Mouse (Mus musculus) ES-Bruce4 (cell line): ENCODE measurements around the gene Sema4c. TPM values are rescaled to one million over a fixed set of nuclear protein-coding genes. Genes with fewer than 3 reads are reported as not detected.

Source experiments
- H3K27ac ChIP-seq: 2 replicates; pipeline ENCODE4 v1.5.1; 2012; ENCODE audit warnings: low read length, inconsistent platforms; ENCODE audit not compliant: insufficient read depth
- H3K27me3 ChIP-seq: 2 replicates; pipeline ENCODE4 v1.6.1; 2012; ENCODE audit warnings: mild to moderate bottlenecking, low read length, inconsistent platforms; ENCODE audit not compliant: control insufficient read depth, poor library complexity, insufficient read depth, severe bottlenecking
- H3K36me3 ChIP-seq: 2 replicates; pipeline ENCODE4 v1.6.1; 2012; ENCODE audit warnings: inconsistent platforms, mild to moderate bottlenecking, low read length, moderate library complexity; ENCODE audit not compliant: control insufficient read depth, poor library complexity, insufficient read depth, severe bottlenecking
- H3K4me1 ChIP-seq: one replicate; pipeline ENCODE4 v1.8.1; 2011; ENCODE audit warnings: low read length; ENCODE audit not compliant: control insufficient read depth, insufficient read depth
- H3K4me3 ChIP-seq: 2 replicates; pipeline ENCODE4 v1.5.1; 2011; ENCODE audit warnings: low read depth, mild to moderate bottlenecking, low read length
- H3K9ac ChIP-seq: 2 replicates; pipeline ENCODE4 v1.6.1; 2012; ENCODE audit warnings: low read depth, mild to moderate bottlenecking, inconsistent platforms; ENCODE audit not compliant: poor library complexity, severe bottlenecking
- H3K9me3 ChIP-seq: replicated peaks from 2 replicates; pipeline ENCODE4 v1.6.1; 2012; ENCODE audit warnings: mild to moderate bottlenecking, low read length, inconsistent platforms; ENCODE audit not compliant: control insufficient read depth, poor library complexity, insufficient read depth, severe bottlenecking
- CTCF ChIP-seq: IDR thresholded peaks from one replicate; pipeline ENCODE4 v1.8.1; 2011; ENCODE audit warnings: low read depth, low read length
- EP300 ChIP-seq: IDR thresholded peaks from 2 replicates; pipeline ENCODE4 v1.6.1; 2011; ENCODE audit warnings: low read depth, low read length; ENCODE audit not compliant: insufficient read depth
- POLR2A ChIP-seq: IDR thresholded peaks from one replicate; pipeline ENCODE4 v1.8.1; 2011; ENCODE audit warnings: low read length; ENCODE audit not compliant: insufficient read depth
- polyA plus RNA-seq: library from polyadenylated mRNA; stranded (reverse); fragments of >200 nt; gene quantifications from 2 replicates; pipeline ENCODE4 v1.2.4, GENCODE M21; 2011; ENCODE audit warnings: low read depth; ENCODE audit not compliant: missing spikeins, insufficient read depth, insufficient read length

The Sema4c gene
- polyA plus RNA-seq, 1 experiment: 11.2 TPM

DNA sequence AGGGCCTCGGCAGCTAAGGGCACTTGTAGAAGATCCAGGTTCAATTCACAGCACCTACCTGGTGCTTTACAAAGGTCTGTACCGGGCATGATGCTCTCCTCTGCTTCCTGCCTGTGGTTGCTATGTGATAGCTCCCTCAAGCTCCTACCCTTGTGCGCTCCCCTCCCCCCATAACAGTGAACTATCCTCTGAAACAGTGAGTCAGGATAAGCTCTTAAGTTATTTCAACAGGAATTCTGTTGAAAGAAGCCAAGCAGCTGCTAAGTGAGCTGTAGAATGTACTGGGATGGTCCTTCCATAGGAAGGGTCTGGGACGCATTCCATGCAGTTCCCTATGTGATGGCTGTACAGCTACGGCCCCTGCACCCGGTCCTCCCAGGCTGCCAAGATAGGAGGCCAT lies 24.6 kb downstream of the Sema4c start:
- no peaks in the 10 kb centered on the region for H3K4me1 ChIP-seq
- no peaks in the 10 kb centered on the region for H3K36me3 ChIP-seq
- no peaks in the 10 kb centered on the region for H3K27me3 ChIP-seq
- H3K4me3 ChIP-seq: no peak overlapping the region
- no peak overlapping the region for H3K27ac ChIP-seq
- no peaks in the 10 kb centered on the region for H3K9me3 ChIP-seq
- TF ChIP-seq POLR2A (no peak), EP300 (no peak), CTCF (no peak)
- no peak overlapping the region for H3K9ac ChIP-seq

DNA sequence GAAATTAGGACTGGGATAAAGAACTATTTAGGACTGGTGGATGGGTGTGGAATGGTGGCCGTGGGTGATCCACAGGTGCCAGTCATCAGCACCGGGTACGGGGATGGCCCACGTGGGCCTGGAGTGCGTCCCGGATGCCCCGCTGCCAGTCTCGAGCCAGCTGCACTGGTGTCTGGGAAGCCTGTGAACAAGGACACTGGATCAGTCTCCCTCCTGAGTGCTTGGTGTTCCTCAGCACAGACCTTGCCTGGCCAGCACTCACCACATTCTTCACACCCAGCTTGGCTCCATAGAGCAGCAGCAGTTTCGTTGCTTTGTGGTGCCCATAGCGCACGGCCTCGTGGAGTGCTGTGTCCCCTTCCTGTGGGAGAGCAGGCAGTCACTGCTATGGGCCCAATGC lies 26.7 kb downstream of the Sema4c start:
- TF ChIP-seq EP300: no peak
- TF ChIP-seq POLR2A: no peak
- no peak for TF ChIP-seq CTCF
- Histone ChIP-seq H3K9ac (no peak overlapping the region), H3K27me3 (no peaks in the 10 kb centered on the region), H3K27ac (no peak overlapping the region), H3K4me3 (peak overlapping the region; percentile 12), H3K9me3 (no peaks in the 10 kb centered on the region), H3K4me1 (no peaks in the 10 kb centered on the region), H3K36me3 (no peaks in the 10 kb centered on the region)

DNA sequence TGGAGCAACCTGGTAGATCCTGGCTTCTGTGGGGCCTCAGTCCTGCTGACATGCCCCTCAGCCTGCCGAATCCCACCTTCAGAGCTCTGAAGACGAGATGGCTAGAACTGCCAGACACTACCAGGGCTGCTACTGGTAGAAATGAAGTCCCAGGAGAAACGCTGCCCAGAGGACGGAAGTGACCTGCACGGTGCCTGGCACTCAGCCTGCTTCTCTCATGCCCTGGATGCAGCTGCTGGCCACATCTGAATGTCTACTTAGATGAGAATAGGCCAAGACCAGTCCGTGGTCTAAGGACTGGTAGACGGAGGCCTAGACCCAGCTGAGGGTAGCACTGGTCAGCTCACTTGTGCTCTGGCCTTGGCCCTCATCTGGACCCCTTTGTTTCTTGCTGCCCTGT lies 27.2 kb downstream of the Sema4c start:
- no peak overlapping the region for H3K4me3 ChIP-seq
- H3K4me1 ChIP-seq: no peaks in the 10 kb centered on the region
- no peak for TF ChIP-seq EP300
- no peak for TF ChIP-seq CTCF
- no peak for TF ChIP-seq POLR2A
- H3K9me3 ChIP-seq: no peaks in the 10 kb centered on the region
- no peak overlapping the region for H3K9ac ChIP-seq
- no peak overlapping the region for H3K27ac ChIP-seq
- no peaks in the 10 kb centered on the region for H3K36me3 ChIP-seq
- H3K27me3 ChIP-seq: no peaks in the 10 kb centered on the region

DNA sequence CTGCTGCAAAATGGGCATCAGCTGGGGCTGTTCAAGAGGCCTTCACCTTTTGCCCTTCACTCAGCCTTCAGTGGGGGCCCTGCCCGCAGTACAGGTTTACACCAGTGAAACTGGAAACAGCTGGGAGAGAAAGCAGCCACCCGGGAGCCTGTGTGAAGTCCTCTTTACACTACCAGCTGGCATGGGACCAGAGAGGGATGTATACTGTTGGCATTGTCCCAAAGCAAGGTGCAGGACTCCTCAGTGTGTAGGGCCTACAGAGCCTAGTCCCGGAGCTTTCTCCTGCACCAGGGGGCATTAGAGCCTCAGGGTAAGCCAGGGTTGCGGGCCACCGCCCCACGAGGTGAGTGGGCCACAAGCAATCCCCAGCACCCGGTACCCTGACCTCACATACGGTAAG lies 27.7 kb downstream of the Sema4c start:
- Histone ChIP-seq H3K36me3 (no peaks in the 10 kb centered on the region), H3K27ac (no peak overlapping the region), H3K4me3 (no peak overlapping the region), H3K9ac (no peak overlapping the region), H3K9me3 (no peaks in the 10 kb centered on the region), H3K27me3 (no peaks in the 10 kb centered on the region), H3K4me1 (no peaks in the 10 kb centered on the region)
- no peak for TF ChIP-seq POLR2A
- TF ChIP-seq EP300: no peak
- no peak for TF ChIP-seq CTCF

DNA sequence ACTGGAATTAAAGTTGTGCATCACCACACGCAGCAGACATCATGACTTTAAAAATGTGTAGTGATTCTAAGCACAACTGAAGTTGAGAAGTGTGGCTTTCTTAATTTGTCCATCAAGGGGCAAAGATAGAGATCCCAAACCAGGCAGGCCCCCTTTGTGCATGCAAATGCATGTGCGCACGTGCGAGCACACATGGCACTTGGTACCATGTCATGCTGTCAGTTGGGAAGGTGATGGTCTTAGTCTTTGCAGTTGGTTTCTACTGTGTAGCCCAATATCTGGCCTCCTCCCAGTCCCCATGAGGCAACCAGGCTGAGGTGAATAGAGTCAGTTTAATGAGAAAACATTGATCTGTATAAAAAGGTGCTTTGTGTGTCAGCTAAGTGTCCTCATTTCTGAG lies 28.3 kb downstream of the Sema4c start:
- no peak overlapping the region for H3K4me3 ChIP-seq
- TF ChIP-seq EP300 (no peak), CTCF (no peak), POLR2A (no peak)

DNA sequence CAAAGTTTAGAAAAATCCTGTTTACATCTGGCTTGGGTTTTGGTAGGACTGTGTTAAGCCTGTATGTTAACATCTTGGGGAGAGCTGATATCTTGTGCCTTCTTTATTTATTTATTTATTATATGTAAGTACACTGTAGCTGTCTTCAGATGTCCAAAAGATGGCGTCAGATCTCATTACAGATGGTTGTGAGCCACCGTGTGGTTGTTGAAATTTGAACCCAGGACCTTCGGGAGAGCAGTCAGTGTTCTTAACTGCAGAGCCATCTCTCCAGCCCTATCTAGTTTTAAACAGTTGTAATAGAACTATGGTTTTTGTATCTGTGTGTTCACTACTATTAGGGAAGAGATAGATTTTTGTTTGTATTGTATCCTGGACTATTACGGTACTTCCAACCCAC lies 28.9 kb downstream of the Sema4c start:
- Histone ChIP-seq H3K9ac (no peak overlapping the region), H3K4me3 (no peak overlapping the region), H3K27ac (no peak overlapping the region), H3K4me1 (no peaks in the 10 kb centered on the region), H3K9me3 (no peaks in the 10 kb centered on the region), H3K27me3 (no peaks in the 10 kb centered on the region), H3K36me3 (peaks cover 7% of the 10 kb centered on the region)
- no peak for TF ChIP-seq EP300
- no peak for TF ChIP-seq POLR2A
- TF ChIP-seq CTCF: no peak

More for the DNA sequence above, 28.3 kb downstream of the Sema4c start:
- H3K27me3 ChIP-seq: no peaks in the 10 kb centered on the region
- no peak overlapping the region for H3K27ac ChIP-seq
- no peak overlapping the region for H3K9ac ChIP-seq
- H3K4me1 ChIP-seq: no peaks in the 10 kb centered on the region
- no peaks in the 10 kb centered on the region for H3K9me3 ChIP-seq
- H3K36me3 ChIP-seq: peaks cover 4% of the 10 kb centered on the region; the same call in 1 of the 2 replicates
